Mouse (Mus musculus): ENCODE measurements around the gene Dtx3.

Gene Dtx3

DNA sequence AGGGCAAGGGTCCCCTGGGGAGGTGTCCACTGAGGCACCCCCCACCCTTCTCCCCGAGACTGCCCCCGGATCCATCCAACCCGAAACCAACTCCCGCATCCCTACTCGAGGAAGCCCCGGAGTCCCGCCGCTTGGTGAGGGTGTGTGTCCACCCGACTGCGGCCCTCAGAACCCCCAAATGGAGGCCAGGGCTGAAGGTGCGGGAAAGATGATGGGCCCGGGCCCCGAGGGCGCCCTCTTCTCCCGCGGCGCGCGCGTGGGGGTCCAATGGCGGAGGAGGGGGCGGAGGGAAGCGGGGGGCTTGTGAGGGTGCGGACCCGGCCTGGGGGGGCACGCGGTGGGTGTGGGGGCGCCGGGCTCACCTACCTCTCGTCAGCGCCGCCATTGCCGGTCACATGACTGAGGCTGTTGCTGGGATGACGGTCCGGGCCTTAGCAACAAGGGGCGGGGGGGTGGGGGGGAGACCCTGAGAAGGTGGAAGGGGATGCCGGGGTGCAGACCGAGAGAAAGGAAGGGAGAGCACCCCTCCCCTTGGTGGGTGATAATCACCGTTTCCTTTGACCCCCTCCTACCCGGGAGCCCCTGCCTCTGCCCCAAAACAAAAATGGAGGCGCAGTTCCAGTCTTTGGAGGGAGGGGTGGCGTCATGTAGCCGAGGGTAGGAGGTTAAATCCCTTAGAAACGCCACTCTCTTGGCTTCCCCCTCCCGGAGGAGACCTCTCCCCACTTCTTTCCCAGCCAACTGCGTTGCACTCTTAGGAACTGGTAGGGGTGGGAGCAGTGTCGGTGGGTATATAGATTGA is at the start of gene Dtx3:
TSS of gene Dtx3 (minus strand) at position 401 of the 802 bp plus-strand sequence.
- DNase-seq (ENCODE audit: extremely low spot score, low read depth, low spot score): no peak

DNA sequence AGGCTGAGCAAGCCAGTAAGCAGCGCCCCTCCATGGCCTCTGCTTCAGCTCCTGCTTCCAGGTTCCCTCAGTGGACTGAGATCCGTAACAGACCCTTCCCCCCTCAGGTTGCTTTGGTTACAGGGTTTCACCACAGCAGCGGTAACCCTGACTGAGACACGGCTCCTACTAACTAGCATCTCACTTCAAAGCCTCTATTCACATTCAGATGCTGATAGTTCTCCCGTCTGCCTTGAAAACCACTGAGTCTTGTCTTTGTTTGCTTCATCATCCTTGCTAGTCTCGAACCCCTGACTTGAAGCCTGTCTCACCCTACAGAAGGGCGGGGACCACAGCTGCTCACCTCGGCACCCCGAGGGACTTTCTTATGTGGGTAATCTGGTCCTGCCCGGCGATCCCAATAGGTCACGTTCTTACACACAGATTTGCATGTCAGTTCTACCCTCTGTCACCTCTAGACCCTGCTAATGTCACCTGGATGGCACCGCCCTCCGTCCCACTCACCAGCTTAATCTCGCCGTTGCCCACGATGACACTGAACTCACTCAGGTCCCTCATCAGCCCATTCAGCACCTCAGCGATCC is 42.8 kb upstream of the Dtx3 start:
- no peak for DNase-seq (ENCODE audit: extremely low spot score, low read depth, low spot score)

DNA sequence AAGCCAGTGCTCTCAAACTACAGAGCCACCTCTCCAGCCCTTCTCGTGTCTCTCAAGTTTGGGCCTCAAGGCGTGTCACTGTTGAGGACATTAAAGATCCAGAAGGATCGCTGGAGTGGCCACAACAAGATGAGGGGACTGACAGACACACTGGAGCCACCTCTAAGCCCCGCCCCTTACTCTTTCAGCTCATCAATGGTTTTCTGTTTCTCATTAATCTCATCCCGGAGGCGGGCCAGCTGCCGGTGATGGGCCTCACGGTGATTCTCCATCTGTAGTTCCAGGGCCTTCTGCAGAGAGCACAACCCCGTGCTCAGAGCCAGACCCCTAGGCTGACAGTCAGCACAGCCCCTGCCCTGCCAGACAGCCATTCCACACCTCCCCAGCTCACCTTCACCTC is 41.0 kb upstream of the Dtx3 start:
- no peak for DNase-seq (ENCODE audit: extremely low spot score, low read depth, low spot score)

DNA sequence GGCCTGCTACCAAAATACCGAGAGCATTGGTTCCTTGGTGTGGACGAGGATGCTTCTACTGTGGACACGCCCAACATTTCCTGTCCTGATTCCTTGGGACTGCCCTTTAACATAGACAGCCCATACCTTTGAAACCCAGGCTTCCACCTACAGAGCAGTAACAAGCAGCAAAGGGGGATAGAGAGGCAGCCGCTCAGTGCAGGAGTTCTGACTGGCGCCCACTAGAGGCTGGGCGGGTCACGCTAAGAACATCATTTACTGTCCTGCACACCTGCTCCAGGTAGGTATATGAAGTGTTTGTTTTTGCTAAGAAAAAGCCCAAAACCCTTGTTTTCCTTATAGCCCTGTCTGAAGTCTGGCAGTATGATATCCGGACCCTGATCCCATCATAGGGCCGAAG is 37.6 kb upstream of the Dtx3 start:
- DNase-seq (ENCODE audit: extremely low spot score, low read depth, low spot score): no peak

DNA sequence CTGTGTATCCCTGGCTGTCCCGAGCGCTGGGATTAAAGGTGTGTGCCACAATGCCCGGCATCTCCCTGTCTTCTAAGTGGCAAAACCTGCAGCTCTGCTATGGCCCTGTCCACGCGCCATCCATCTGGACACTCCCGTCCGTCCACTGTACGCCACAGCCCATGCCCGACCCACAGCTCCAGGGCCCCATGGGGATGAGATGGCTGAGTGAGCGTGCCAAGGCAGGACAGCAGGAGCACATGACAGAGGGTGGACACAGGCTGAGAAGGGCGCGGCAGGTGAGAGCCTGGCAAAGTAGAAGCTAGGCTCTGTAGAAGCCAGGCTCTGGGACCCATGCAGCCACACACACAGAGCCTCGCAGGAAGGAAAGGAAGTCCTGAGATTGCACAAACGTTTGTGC is 36.2 kb upstream of the Dtx3 start:
- no peak for DNase-seq (ENCODE audit: extremely low spot score, low read depth, low spot score)

DNA sequence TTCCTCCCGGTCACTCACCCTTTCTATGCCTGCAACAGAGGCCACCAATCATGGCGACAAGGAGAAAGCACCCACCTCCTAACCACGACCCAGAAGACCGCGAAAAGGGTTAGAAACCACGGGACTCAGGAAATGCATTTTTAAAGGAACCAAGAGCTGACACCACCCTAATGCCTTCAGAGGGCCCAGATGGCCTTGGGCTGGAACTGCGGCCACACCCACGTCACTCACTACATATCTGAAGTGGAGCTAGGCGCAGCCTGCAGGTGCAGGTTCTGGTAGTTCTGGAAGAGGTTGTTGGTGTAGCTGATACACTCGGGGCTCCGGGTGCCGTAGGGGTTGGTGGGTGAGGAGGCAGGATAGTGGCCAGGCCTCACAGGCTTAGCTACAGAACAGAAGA is 35.2 kb upstream of the Dtx3 start:
- no peak for DNase-seq (ENCODE audit: extremely low spot score, low read depth, low spot score)

DNA sequence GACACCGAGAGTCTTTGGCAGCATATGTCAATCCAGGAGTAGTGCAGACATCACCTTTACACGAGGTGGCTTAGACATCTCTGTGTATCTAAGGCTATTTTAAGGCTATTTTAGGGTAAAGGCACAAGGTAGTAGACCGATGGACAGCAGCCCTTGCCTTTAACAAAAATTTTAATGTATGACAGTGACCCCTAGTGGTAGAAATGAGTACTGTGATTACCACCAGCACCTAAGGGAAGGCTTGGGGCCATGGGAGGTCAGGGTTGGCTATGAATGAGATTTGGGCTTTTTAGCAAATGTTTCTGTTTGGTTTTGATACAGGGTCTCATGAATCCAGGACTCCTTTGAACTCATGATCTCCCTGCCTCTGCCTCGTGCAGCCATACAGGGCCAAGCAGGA is 33.4 kb upstream of the Dtx3 start:
- peak; percentile 78 for DNase-seq (ENCODE audit: extremely low spot score, low read depth, low spot score)

DNA sequence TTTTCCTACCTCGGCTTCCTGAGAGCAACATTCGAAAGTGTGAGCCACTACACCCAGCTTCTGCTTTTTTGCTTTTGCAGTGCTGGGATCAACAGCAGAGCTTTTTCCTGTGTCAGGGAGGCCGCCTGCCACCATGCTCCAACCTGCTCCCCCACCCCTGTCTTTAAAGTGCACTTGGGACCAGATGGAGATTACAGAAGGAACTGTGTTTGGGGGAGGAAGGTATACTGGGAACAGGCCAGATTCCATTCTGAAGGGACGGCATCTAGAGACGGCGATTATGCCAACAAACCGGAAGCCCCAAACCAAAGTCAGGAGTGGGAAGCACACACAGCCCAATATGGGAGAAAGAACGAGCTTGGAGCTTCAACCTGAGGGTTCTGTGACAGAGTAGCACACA is 31.6 kb upstream of the Dtx3 start:
- DNase-seq (ENCODE audit: extremely low spot score, low read depth, low spot score): no peak

DNA sequence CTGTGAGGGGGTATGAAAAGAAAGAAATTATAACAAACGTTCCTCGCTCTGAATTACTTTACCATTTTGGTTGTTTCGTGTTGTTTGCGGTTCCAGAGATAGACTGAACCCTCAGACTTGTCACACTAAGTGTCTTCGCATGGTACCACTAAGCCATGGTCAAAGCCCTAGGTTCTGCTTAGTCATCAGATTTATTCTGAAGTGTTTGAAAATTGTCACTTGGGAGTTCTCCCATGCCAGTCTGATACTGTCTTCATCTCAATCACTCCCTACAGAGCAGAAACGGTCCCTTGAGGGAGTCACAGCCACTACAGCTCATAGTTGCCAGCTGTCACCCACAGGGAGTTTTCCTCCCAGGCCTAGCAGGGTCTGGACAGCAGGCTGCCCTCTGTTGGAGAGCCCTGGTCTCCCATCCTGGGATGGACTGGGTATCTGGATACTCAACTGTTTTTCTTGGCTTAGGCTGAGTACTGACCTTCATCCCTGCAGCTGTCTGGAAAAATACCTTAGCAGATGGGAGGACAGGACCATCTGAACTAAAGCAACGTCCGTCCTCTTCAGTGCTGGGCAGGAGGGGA is 30.9 kb upstream of the Dtx3 start:
- no peak for DNase-seq (ENCODE audit: extremely low spot score, low read depth, low spot score)

DNA sequence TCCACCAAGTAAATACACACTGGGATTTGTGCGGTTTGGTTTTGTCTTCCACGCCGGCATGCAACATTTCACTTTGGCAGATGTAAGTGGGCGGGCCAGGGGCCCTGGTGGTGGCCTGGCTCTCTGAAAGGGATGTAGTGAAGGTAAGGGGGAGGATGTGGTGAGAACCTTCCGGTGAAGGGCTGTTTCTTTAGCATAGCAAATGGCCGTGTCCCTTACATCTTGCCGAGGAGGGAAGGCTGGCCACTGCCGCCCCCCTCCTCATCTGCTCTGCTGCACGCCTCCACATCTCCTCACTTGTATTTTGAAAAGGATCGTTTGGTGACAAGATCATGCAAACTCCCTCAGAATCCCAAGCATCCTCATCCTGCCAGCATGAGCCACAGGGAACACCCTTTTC is 30.2 kb upstream of the Dtx3 start:
- DNase-seq (ENCODE audit: extremely low spot score, low read depth, low spot score): no peak

DNA sequence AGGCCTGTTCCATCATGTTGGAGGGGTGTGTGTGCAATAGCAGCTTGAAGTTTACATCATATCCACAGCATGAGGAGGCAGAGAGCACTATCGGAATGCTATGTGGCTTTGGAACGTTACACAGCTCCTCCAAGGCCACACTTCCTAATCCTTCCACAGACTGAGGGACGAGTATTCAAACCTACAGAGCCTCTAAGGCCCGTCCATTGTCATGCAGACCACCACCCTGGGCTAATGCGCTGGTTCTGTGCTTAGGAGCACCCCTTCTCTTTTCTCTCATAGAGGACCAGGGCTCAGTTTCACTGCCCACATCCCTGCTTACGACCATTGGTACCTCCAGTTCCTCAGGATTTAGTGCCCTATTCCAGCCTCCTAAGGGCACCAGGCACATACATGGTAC is 29.7 kb upstream of the Dtx3 start:
- no peak for DNase-seq (ENCODE audit: extremely low spot score, low read depth, low spot score)

DNA sequence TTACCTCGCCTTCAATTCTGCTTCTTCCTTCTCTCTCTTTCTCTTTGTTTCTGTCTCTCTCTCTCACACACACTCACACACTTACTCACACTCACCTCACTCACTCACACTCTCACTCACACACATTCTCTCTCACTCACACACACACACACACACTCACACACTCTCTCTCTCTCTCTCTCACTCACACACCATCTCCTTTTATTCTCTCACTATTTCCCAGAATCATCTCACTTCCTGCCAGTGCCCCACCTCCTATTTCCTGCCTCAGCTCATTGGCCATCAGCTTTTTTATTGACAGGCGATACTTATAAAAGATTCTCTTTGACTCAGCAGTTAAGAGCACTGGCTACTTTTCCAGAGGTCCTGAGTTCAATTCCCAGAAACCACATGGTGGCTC is 22.8 kb upstream of the Dtx3 start:
- no peak for DNase-seq (ENCODE audit: extremely low spot score, low read depth, low spot score)

DNA sequence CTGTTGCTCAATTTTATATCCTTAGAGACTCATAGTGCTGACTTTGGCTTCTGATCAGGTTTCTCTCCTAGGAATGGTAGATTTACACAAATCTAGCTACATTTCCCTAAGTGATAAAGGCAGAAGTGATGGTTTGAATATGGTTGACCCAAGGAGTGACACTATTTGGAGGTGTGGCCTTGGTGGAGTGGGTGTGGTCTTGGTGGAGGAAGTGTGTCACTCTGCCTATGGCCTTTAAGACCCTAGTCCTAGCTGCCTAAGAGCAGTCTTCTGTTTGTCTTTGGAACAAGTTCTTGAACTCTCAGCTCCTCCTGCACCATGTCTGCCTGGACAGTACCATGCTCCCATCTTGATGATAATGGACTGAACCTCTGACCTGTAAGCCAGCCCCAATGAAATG is 21.6 kb upstream of the Dtx3 start:
- no peak for DNase-seq (ENCODE audit: extremely low spot score, low read depth, low spot score)

DNA sequence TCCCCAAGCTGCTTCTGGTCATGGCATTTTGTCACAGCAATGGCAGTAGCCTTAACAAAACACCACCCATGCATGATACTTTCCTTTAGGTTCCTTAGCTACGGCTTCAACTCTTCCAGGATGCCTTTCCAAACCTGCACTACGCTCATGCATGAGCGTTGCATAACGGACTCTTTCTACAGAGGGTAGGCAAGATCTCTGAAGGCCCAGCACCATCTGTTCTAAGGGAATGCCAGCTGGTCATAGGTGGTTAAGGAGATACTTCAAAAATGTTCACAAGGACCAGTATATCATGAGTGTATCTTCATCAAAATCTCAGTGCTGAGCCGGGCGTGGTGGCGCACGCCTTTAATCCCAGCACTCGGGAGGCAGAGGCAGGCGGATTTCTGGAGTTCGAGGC is 20.9 kb upstream of the Dtx3 start:
- no peak for DNase-seq (ENCODE audit: extremely low spot score, low read depth, low spot score)

DNA sequence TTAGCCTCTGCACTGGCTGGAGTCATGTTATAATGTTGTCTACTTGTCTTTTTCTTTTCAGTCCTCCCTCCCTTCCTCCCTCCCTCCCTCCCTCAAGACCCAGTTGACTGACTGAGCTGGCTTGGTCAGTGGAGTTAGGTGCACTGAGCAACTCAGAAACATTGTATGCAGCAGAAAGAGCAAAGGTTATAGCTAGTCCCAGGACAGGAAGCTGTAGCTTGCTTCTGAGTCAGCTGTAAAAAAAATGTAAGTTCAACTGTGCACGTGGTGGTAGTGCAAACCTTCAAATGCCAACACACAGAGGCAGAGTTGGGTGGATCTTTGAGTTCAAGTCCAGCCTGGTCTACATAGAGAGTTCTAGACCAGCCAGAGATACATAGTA is 18.9 kb upstream of the Dtx3 start:
- DNase-seq (ENCODE audit: extremely low spot score, low read depth, low spot score): no peak

DNA sequence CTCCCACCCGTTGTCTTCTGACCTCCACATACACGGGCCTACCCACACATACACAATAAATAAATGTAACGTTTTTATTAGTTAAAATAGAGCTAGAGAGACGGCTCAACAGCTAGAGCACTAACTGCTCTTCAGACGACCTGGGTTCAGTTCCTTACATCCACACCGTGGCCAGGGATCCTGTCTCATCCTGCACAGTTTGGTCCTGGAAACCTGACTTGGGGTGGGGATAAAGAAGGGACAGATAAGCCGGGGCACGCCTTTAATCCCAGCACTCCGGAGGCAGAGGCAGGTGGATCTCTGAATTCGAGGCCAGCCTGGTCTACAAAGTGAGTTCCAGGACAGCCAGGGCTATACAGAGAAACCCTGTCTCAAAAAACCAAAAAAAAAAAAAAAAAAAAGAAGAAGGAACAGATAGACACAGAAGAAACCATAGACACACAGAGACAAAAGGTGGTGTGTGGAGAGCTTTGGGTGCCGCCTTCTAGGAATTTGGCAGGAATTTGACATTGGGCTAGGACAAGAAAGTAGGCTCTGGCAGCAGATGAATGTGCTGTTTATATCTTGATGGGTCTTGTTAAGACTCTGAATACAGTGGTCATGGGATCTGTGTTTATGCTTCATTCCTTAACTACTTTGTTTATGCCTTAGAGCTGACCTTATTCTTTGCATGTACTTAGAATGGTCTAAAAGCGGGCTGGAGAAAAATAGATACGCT is 18.3 kb upstream of the Dtx3 start:
- DNase-seq (ENCODE audit: extremely low spot score, low read depth, low spot score): no peak

DNA sequence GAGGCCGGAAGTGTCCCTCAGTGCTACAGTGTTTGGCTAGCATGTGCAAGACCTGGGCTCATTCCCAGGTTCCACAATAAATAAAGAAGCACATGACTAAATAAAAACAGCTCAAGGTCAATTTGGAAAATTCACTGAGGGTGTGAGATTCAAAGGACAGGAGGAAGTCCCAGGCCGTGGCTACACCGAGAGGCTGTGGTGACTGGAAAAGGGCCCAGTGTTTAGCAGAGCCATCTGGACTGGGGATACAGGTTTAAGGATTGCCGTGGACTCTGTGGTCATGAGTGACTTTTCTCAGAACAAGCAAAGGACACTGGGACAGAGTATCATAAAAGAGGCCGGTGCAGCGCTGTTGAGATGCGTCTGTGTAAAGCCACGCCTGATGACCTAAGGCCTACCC is 17.7 kb upstream of the Dtx3 start:
- no peak for DNase-seq (ENCODE audit: extremely low spot score, low read depth, low spot score)

DNA sequence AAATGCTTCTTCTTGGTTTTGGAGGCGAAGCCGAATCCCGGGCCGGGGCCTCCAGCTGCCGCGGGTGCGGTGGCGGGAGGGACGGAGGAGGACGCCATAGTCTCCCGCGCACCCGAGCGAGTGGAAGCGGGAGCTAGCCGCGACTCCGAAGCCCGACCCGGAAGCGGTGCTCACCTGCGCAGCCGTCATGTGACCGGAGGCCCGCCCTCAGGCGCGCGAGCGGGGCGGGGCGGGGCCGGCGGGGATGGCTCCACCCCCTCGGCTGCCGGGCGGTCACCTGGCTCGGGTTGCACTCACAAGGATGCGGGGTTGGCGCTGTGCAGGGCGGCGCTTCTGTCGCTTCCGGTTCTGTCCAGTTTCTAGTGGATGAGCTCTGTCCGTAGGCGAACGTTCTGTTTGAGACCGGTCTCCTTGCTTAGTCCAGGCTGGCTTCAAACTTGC is 15.9 kb upstream of the Dtx3 start, which contains the start of gene Pip4k2c:
TSS of gene Pip4k2c (minus strand) at position 172 of the 441 bp plus-strand sequence.
- DNase-seq (ENCODE audit: extremely low spot score, low read depth, low spot score): no peak

DNA sequence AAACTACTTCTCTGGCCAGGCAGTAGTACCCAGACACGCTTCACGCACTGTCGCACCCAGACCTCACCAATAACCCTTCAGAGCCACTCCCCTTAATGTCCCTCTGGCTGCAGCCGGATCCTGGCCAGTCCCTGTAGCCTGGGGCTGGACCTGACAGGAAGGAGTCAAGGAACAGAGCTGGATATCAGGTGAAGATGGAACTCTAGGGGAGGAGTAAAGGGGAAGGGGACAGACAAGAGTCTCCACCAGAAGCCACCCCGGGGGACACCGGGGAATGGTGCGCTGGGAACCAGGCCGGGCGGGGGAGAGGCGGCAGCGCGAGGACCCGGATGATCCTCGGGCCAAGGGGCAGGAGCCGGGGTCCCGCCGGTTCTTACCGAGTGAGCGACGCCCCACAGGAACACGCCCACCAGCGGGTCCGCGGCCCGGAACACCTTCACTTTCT is 15.5 kb upstream of the Dtx3 start:
- no peak for DNase-seq (ENCODE audit: extremely low spot score, low read depth, low spot score)

DNA sequence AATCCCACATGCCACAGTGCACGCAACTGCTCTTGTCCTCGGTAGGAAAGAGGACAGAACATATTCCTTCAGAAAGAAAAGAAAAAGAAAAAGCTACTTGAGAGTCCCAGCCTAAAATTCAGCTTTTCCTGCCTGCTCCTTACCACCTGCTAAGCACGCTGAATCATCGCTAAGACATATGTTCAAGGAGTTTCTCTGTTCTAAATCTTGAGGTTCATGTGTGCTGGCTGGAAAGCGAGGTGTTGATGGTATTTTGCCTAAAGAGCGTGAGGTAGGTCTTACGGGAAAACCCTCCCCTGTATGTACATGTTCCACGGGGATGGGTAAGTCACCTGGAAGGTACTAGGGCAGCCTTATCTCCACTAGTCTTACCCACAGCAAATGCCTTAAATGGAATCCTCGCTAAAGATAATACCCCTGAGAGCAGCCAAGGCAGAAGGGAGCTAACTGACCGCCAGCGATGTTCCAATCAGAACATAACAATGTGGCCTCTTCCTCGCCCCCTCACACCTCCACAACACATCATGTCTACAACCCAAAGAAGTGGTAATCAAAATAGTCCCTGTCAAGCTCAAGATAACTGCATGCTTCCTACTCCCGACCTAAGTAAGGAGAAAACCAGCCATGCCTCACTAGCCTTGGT is 14.5 kb upstream of the Dtx3 start:
- no peak for DNase-seq (ENCODE audit: extremely low spot score, low read depth, low spot score)

DNA sequence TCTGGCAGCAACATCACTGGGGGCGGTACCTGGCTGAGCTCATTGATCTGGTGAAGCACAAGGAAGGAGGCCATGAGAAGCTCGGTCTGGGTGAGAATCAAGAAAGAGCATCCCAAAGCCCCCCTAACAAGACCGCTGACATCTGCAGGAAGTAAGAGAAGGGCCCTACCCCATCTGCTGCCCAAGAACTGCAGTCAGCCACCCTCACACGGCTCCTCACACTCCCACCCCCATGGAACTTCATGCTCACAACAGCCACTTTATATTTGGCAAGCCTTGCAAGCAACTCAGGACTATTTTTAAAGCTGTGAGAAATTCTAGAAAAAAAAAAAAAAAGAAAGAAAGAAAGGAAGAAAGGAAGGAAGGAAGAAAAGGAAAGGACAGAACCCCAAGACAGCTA is 13.4 kb upstream of the Dtx3 start:
- no peak for DNase-seq (ENCODE audit: extremely low spot score, low read depth, low spot score)
